Mouse (Mus musculus) C2C12 (cell line): ENCODE data around the gene Psip1. TPM values are rescaled to one million over a fixed set of nuclear protein-coding genes. Genes with fewer than 3 reads are reported as not detected.
A peak's percentile ranks its signal among the peaks of the same experiment; 100 is the strongest.

ENCODE experiments used
- H3K27me3 ChIP-seq: one replicate; pipeline ENCODE4 v1.6.1; 2011; ENCODE audit not compliant: control insufficient read depth, insufficient read depth, insufficient read length
- H3K36me3 ChIP-seq: one replicate; pipeline ENCODE4 v1.6.1; 2011; ENCODE audit not compliant: control insufficient read depth, insufficient read depth
- H3K4me3 ChIP-seq: one replicate; pipeline ENCODE4 v1.5.1; 2011; ENCODE audit warnings: mild to moderate bottlenecking, control low read depth; ENCODE audit not compliant: poor library complexity, insufficient read depth, severe bottlenecking
- H3K79me2 ChIP-seq: one replicate; pipeline ENCODE4 v1.6.1; 2011; ENCODE audit not compliant: control insufficient read depth, insufficient read depth
- H3K79me3 ChIP-seq: one replicate; pipeline ENCODE4 v1.6.1; 2011; ENCODE audit warnings: low read depth, control low read depth
- H3ac ChIP-seq: one replicate; pipeline ENCODE3; 2011; ENCODE audit warnings: low read depth; ENCODE audit not compliant: control insufficient read depth, insufficient read length
- CEBPB ChIP-seq: IDR thresholded peaks from one replicate; pipeline ENCODE4 v1.6.1; 2011; ENCODE audit warnings: low read depth, mild to moderate bottlenecking, control low read depth, moderate library complexity
- CTCF ChIP-seq: IDR thresholded peaks from one replicate; pipeline ENCODE4 v1.5.1; 2011; ENCODE audit not compliant: control insufficient read depth, insufficient read depth, insufficient read length
- FOSL1 ChIP-seq: IDR thresholded peaks from one replicate; pipeline ENCODE4 v1.8.0; 2011; ENCODE audit warnings: mild to moderate bottlenecking, low read length; ENCODE audit not compliant: poor library complexity, insufficient read depth, severe bottlenecking
- MAX ChIP-seq: IDR thresholded peaks from one replicate; pipeline ENCODE4 v1.6.1; 2011; ENCODE audit warnings: mild to moderate bottlenecking, control low read depth
- MYOD1 ChIP-seq: IDR thresholded peaks from one replicate; pipeline ENCODE4 v1.6.1; 2011; ENCODE audit warnings: low read depth; ENCODE audit not compliant: control insufficient read depth, insufficient read length
- MYOG ChIP-seq: IDR thresholded peaks from one replicate; pipeline ENCODE4 v1.6.1; 2011; ENCODE audit not compliant: control insufficient read depth, insufficient read length; ENCODE audit errors: extremely low read depth
- USF1 ChIP-seq: IDR thresholded peaks from one replicate; pipeline ENCODE4 v1.6.1; 2011; ENCODE audit warnings: low read depth, mild to moderate bottlenecking, control low read depth, moderate library complexity
- polyA plus RNA-seq: library from polyadenylated mRNA; unstranded; fragments of >200 nt; fragmentation: generic; extraction: Trizol; gene quantifications from one replicate; pipeline ENCODE4 v1.2.1, GENCODE M21; 2012; ENCODE audit warnings: missing spikeins

The Psip1 gene
- polyA plus RNA-seq, 1 experiment = 34.0 TPM

GRCm38 (mm10) chr4:83526270-83526987 is 40.2 kb upstream of the Psip1 start:
- no peak overlapping the region for H3K4me3 ChIP-seq
- H3K27me3 ChIP-seq = no peaks in the 10 kb centered on the region
- H3K36me3 ChIP-seq = no peaks in the 10 kb centered on the region
- H3K79me2 ChIP-seq = no peaks in the 10 kb centered on the region
- no peak for TF ChIP-seq MYOD1
- TF ChIP-seq USF1 = no peak
- no peak for TF ChIP-seq MAX
- no peak for TF ChIP-seq CTCF
- no peak for TF ChIP-seq CEBPB
- no peak for TF ChIP-seq MYOG
- no peaks in the 10 kb centered on the region for H3K79me3 ChIP-seq
- no peak overlapping the region for H3ac ChIP-seq

- H3ac ChIP-seq = peak overlapping the region; percentile 71
- H3K79me2 ChIP-seq = no peaks in the 10 kb centered on the region
- H3K36me3 ChIP-seq = no peaks in the 10 kb centered on the region
- H3K4me3 ChIP-seq = peak overlapping the region; percentile 66
- TF ChIP-seq MAX = no peak
- TF ChIP-seq CEBPB = no peak
- no peak for TF ChIP-seq USF1
- no peak for TF ChIP-seq MYOD1
- no peak for TF ChIP-seq MYOG
- TF ChIP-seq CTCF = no peak
- TF ChIP-seq FOSL1 = no peak
- no peaks in the 10 kb centered on the region for H3K27me3 ChIP-seq
- H3K79me3 ChIP-seq = no peaks in the 10 kb centered on the region
Observed at GRCm38 (mm10) chr4:83525690-83526055, 39.4 kb upstream of the Psip1 start.

- peak within 1 kb of the TSS; percentile 66 for H3K4me3 ChIP-seq
- H3K79me2 ChIP-seq = no peaks in the 10 kb centered on the region
- TF ChIP-seq CEBPB = no peak
- TF ChIP-seq FOSL1 = no peak
- TF ChIP-seq MYOG = no peak
- no peak for TF ChIP-seq CTCF
- TF ChIP-seq USF1 = no peak
- no peak for TF ChIP-seq MYOD1
- no peak for TF ChIP-seq MAX
- H3ac ChIP-seq = peak within 1 kb of the TSS; percentile 84
- no peaks in the 10 kb centered on the region for H3K27me3 ChIP-seq
- no peaks in the 10 kb centered on the region for H3K79me3 ChIP-seq
- no peaks in the 10 kb centered on the region for H3K36me3 ChIP-seq
Observed at GRCm38 (mm10) chr4:83524843-83525689, 38.8 kb upstream of the Psip1 start, which contains the start of gene Ccdc171. TSS of gene Ccdc171 (plus strand) at chr4:83525545.

GRCm38 (mm10) chr4:83524456-83524842 is 38.2 kb upstream of the Psip1 start:
- TF ChIP-seq FOSL1 (no peak), MYOD1 (no peak), CEBPB (no peak), USF1 (no peak), CTCF (no peak), MYOG (no peak), MAX (no peak)
- H3K4me3 ChIP-seq = peak overlapping the region; percentile 52
- H3K79me3 ChIP-seq = no peaks in the 10 kb centered on the region
- H3K79me2 ChIP-seq = no peaks in the 10 kb centered on the region
- H3ac ChIP-seq = peak overlapping the region; percentile 84
- H3K36me3 ChIP-seq = no peaks in the 10 kb centered on the region
- no peaks in the 10 kb centered on the region for H3K27me3 ChIP-seq

GRCm38 (mm10) chr4:83522066-83522465 is 35.8 kb upstream of the Psip1 start:
- Histone ChIP-seq H3K4me3 (no peak overlapping the region), H3ac (no peak overlapping the region), H3K79me2 (no peaks in the 10 kb centered on the region), H3K36me3 (no peaks in the 10 kb centered on the region), H3K27me3 (no peaks in the 10 kb centered on the region), H3K79me3 (no peaks in the 10 kb centered on the region)
- TF ChIP-seq MYOD1 = no peak
- no peak for TF ChIP-seq MYOG
- no peak for TF ChIP-seq USF1
- TF ChIP-seq CEBPB = no peak
- TF ChIP-seq MAX = no peak
- no peak for TF ChIP-seq FOSL1
- TF ChIP-seq CTCF = no peak
